ENCODE assay signal across 8 mouse cellular contexts in the genomic region with DNA sequence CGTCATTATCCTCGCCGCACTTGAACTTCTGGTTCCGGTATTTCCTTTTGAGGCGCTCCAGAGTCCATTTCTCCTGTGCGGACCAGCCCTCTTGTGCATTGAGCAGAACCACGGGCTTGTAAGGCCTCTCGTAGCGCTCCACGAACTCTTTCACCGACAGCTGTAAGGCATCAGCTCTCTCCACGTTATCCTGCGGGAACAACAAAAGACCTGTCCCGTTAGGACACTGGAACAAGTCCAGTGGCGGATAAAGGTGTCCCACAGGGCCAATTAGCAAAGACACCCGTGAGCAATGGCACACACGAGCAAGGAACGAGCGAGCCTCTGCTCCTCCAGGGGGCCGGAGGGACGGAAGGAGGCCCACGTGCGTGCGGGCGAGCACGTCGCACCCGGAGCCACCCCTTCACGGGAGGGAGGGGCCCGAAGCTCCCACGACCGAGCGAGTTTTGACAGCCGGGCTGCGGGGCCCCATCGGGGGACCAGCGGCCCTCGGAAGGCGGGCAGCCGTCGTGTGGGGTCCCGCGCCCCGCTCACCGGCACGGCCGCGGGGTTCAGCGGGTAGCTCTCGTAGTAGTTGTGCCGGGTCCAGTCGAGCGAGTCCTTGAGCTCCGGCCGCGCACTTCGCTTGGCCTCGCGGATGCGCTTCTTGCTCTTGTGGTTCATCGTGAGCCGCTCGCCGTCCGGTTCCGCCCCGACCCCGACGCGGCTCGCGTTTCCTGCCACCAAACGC. TPM values are rescaled to one million over a fixed set of nuclear protein-coding genes. Genes with fewer than 3 reads are reported as not detected.
DNase-seq lines count a peak whose midpoint lies in the region; ATAC-seq and TF ChIP-seq lines count a peak whose summit lies in the region.

No protein-coding gene starts in this region.

- no peak for TF ChIP-seq CTCF in Patski (IDR thresholded peaks at IDR 0.05)

- H3K9me3 ChIP-seq in hindbrain, embryonic 12.5 days (replicated peaks): no peaks in the 10 kb centered on the region

- POLR2A ChIA-PET in Patski (lab: Charles Lee): interaction anchor here (0.5 to 3.0 kb wide), 10 partner anchors 10 to 227 kb away, joined by 3 to 20 read pairs (median 4); a partner anchor contains a TSS

- H3K27me3 ChIP-seq in Patski: no peaks in the 10 kb centered on the region
- no peaks in the 10 kb centered on the region for H3K27me3 ChIP-seq in hindbrain, embryonic 12.5 days

- peak overlapping the region; percentile 78 for H3K9ac ChIP-seq in hindbrain, embryonic 12.5 days

- under 1% methylated on average over 62 of the region's 73 CpGs for WGBS in hindbrain, embryonic 12.5 days

- peak overlapping the region; percentile 73 for H3K4me3 ChIP-seq in hindbrain, embryonic 12.5 days

- H3K4me1 ChIP-seq in hindbrain, embryonic 12.5 days: peaks cover 48% of the 10 kb centered on the region

- in situ Hi-C loops in Patski (cut with MboI; ENCODE audit: low pct_unique_long_range_greater_than_20kb): no loop called here

- H3K36me3 ChIP-seq in hindbrain, embryonic 12.5 days: peaks cover 38% of the 10 kb centered on the region

- CTCF ChIA-PET in Patski (lab: Charles Lee): interaction anchor here (1.1 to 1.3 kb wide), 4 partner anchors 14 to 199 kb away, joined by 3 to 4 read pairs (median 3); no protein-coding TSS in a partner anchor

- peak; percentile 36 for ATAC-seq in Patski
- ATAC-seq in hindbrain, embryonic 12.5 days (ENCODE audit: low FRiP score): peak; percentile 73

- peak overlapping the region; percentile 95 for H3K27ac ChIP-seq in hindbrain, embryonic 12.5 days

- H3K4me2 ChIP-seq in hindbrain, embryonic 12.5 days (replicated peaks): peak overlapping the region; percentile 90

- DNase-seq in Patski (ENCODE audit: low read depth, low spot score): no peak
- DNase-seq in cerebellum, adult 9-11 months: peak; percentile 84
- peak; percentile 49 to 64 for DNase-seq in frontal cortex, postnatal 14 days (ENCODE audit: low spot score in 2 of 2)
- peak; percentile 62 to 75 for DNase-seq in layer of hippocampus, postnatal 10 days (ENCODE audit: low spot score in 2 of 2)
- DNase-seq in lung, postnatal 10 days: peak; percentile 73
- DNase-seq in ovary, adult 18-20 months (ENCODE audit: low spot score): peak; percentile 43
- peak; percentile 59 to 64 for DNase-seq in thymus, postnatal 10 days (ENCODE audit: low spot score in 2 of 2)

RNA-seq across cellular contexts. Expression of a gene that starts 0.4 kb away (rescaled TPM):
- 22.6 TPM for polyA plus RNA-seq in Patski (2021)
- 56.1 and 64.9 TPM in 2 replicates for polyA plus RNA-seq in hindbrain, embryonic 12.5 days (2016; fragmentation: Nextera tagmentation; extraction: Ambion mirVana)
- 10 to 100 TPM; 32.5 to 33.7 TPM for total RNA-seq in layer of hippocampus, postnatal 10 days (2021)

RNA-seq across cellular contexts. Expression of a gene that starts 0.6 kb away (rescaled TPM):
- 77.3 TPM for polyA plus RNA-seq in Patski (2021)
- 82.3 and 82.9 TPM in 2 replicates for polyA plus RNA-seq in hindbrain, embryonic 12.5 days (2016; fragmentation: Nextera tagmentation; extraction: Ambion mirVana)
- total RNA-seq in layer of hippocampus, postnatal 10 days (2021): 10 to 100 TPM; 30.4 to 31.4 TPM

RNA-seq across cellular contexts. Expression of a gene that starts 9.5 kb away (rescaled TPM):
- 58.8 TPM for polyA plus RNA-seq in Patski (2021)
- 43.3 and 47.6 TPM in 2 replicates for polyA plus RNA-seq in hindbrain, embryonic 12.5 days (2016; fragmentation: Nextera tagmentation; extraction: Ambion mirVana)
- total RNA-seq in layer of hippocampus, postnatal 10 days (2021): 10 to 100 TPM; 42.6 to 43.3 TPM

RNA-seq across cellular contexts. Expression of a gene that starts 10.2 kb away (rescaled TPM):
- polyA plus RNA-seq in Patski (2021): 283 TPM
- polyA plus RNA-seq in hindbrain, embryonic 12.5 days (2016; fragmentation: Nextera tagmentation; extraction: Ambion mirVana): 822 and 828 TPM in 2 replicates
- total RNA-seq in layer of hippocampus, postnatal 10 days (2021): 100 to 1,000 TPM; 217 to 239 TPM

RNA-seq across cellular contexts. Expression of a gene that starts 14.8 kb away (rescaled TPM):
- 116 TPM for polyA plus RNA-seq in Patski (2021)
- 95.0 and 105 TPM in 2 replicates for polyA plus RNA-seq in hindbrain, embryonic 12.5 days (2016; fragmentation: Nextera tagmentation; extraction: Ambion mirVana)
- total RNA-seq in layer of hippocampus, postnatal 10 days (2021): 10 to 100 TPM; 23.3 to 27.6 TPM
